Mouse (Mus musculus): ENCODE measurements around the gene Adgrb3. TPM values are rescaled to one million over a fixed set of nuclear protein-coding genes. Genes with fewer than 3 reads are reported as not detected.

Adgrb3 gene
- 100 to 1,000 TPM; 105 to 110 TPM for total RNA-seq (2021)

DNA sequence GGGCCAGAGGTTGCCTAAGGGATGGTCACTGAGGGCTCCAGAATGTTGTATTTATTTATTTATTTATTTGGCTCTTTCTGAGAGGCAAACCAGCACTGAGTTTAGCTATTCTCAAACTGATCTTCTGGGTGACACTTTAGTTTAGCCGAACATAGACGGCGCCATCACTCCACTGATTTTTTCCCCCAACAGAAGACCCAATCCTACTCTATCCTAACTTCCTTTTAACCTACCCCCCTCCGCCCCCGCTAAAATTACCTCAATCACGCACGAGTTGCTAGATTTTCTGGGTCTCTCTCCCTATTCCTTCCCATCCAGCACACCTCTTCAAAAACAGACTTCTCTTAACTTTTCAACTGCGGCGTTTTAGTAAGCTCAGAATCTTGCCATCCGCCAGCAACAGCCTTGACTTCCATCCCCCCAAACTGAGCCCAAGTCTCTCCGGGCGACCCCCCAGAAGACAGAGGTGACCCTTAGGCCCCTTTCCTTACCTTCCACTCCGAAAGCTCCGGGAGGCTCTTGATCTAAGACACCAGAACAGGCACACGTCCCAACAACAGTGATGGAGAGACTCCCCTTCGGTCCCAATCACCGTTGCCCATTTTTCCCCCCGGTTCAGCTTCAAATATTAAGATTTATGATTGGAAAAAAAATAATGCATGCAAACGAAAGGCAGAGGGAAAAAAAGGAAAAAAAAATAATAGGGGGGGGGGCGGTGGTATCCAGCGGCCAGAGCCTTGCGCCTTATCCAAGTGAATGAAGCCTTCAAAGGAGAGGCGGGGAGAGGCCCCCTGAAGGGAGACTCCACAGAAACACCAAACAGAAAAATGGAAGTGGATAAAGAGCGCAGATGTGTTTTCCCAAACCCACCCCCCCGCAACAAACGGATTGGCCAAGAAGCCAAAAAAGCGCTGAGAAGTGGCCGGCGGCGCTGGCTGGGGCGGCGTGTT, at the start of gene Adgrb3:
Gene Adgrb3, minus strand, starts transcription at position 737 of the 950 bp plus-strand sequence.
- DNase-seq (ENCODE audit: low spot score in 2 of 2) = peak; percentile 50 to 74
- intact Hi-C loops (cut with DNase I) = loop anchor here (2.0 to 10.0 kb wide), 3 partner anchors 132 to 724 kb away; no protein-coding TSS in a partner anchor

DNA sequence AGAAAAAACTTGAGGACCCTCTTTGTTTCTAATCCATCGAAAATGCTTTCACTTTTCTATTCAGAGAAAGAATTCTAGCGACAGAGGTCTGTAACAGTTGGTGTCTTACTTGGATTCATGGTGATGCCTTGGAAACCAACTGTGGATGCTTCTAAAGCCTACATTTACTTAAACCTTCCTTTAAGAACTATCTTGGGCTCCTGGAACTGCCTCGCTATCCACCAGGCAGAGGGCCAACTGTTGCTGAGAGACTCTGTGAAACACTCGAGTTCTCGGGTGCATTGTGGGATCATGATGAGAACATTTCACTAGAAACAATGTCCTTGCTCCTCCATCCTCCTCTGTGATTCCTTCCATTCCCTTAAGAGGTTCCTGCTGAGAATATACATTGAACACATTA, 48.0 kb upstream of the Adgrb3 start:
- intact Hi-C loops (cut with DNase I) = no loop called here
- DNase-seq (ENCODE audit: low spot score in 2 of 2) = peak in 1 of 2 experiments; percentile 52

DNA sequence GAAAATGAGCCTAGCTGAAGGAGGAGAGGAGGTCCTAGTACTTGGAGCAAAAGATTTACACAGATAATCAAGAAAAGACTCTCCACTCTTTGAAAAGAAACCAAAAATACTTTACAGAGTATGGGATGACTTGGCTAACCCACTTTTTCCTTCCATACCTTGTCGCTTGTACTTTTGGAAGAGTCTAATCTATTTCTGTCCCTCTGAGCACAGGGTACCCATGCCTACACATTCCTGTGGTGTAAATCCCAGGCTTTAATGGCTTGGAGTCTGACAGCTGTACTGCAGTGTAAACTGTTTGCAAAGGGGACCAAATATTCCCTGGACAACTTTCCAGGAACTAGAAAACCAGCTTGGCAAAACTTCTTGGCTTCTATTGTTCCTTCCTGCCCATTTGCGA, 28.0 kb upstream of the Adgrb3 start:
- intact Hi-C loops (cut with DNase I) = no loop called here
- DNase-seq (ENCODE audit: low spot score in 2 of 2) = peak in 1 of 2 experiments; percentile 42

DNA sequence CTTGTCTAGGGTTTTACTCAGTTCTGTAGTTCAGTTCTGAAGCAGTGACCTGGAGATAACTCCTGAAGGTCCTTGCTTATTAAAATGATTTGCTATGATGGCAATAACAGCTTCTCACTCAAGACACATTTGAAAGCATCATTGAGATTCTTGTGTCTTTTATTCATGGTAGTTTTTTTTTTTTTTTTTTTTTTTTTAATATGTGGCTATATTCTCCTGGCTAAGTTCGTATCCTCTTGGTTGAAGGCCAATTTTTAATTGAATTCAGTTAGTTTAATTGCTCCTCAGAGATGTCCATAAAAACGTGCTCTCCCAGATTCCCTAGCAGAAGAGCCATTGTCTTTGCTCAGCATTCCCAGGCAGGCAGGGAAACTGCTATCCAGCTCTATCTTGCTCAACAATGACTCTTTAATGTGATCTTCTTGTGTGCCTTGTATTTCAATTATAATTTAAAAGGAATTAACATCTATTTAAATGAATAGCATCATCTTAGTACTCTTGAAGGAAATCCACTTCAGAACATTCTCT, 25.0 kb upstream of the Adgrb3 start:
- intact Hi-C loops (cut with DNase I) = no loop called here
- DNase-seq (ENCODE audit: low spot score in 2 of 2) = no peak

DNA sequence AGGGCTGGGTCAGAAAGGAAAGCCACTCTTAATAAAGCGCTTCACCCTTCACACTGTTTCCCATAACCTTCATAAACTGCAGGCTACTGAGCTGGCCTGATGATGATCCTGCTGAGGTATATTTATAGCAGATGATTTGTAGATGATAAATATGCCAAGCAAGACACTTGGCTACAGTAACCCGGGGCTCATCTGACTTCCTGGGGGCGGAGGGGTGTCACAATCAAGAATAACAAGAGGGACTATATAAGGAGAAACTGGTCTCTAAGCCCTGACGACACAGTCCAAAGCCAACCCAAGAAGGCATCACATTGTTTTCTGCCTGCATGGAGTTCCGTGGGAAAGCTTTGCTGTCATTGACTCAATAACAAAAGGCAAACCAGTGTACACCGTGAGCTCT, 2.8 kb upstream of the Adgrb3 start:
- DNase-seq (ENCODE audit: low spot score in 2 of 2) = no peak
- intact Hi-C loops (cut with DNase I) = no loop called here

DNA sequence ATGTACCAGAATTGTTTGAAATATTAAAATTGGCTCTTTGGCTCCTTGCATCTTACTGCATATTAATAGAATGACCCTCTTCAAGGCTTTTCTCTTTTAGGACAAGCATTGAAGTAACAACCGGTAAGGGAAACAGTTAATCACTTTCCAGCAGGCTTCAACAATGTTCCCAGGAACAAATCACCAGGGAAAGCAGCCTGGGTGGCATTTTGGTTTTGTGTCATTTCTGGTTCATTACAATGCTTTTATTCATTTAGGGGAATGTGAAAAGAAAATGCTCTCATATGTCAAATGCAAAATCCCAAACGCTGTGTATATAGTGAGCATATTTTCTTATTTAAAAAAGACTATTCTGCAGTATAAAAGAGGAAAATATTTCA, 2.0 kb upstream of the Adgrb3 start:
- DNase-seq (ENCODE audit: low spot score in 2 of 2) = no peak
- intact Hi-C loops (cut with DNase I) = loop anchor here (2.0 kb wide), 1 partner anchor 451 kb away; no protein-coding TSS in a partner anchor

DNA sequence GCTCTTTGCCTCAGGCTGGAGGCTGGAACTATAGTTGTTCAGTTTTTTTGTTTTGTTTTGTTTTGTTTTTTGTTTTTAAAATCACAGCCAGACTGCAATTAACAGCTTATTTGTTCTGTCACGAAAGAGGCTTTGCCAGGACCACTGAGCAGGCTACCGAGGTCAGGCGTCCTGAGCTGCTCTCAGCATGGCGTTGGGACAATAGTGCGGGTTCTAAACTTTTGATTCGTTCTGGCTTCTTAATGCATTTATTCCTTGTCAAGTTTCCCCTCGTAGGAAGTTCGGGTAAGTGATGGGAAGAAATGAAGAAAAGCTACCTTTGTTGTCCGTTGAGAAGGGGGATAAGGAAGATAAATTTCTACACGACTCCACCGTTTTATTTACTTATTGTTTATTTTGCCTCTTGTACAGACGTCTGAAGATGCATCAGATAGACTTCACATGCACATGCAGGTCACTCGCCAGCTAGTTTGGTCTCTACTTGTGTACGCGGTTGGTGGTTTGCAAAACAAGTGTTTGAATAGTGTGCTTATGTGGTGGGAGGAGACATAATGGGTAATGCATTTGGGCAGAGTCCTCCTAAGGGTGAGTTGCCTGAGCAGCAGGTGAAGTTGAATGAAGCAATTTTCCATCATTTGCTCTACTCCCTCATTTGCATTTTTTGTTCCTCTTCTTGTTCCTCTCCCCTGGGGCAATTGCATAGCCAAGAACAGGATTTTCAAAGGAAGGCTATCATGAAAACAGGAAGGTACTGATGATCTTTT, 1.4 kb upstream of the Adgrb3 start:
- intact Hi-C loops (cut with DNase I) = loop anchor here (2.0 kb wide), 1 partner anchor 452 kb away; no protein-coding TSS in a partner anchor
- DNase-seq (ENCODE audit: low spot score in 2 of 2) = peak; percentile 23 to 29

DNA sequence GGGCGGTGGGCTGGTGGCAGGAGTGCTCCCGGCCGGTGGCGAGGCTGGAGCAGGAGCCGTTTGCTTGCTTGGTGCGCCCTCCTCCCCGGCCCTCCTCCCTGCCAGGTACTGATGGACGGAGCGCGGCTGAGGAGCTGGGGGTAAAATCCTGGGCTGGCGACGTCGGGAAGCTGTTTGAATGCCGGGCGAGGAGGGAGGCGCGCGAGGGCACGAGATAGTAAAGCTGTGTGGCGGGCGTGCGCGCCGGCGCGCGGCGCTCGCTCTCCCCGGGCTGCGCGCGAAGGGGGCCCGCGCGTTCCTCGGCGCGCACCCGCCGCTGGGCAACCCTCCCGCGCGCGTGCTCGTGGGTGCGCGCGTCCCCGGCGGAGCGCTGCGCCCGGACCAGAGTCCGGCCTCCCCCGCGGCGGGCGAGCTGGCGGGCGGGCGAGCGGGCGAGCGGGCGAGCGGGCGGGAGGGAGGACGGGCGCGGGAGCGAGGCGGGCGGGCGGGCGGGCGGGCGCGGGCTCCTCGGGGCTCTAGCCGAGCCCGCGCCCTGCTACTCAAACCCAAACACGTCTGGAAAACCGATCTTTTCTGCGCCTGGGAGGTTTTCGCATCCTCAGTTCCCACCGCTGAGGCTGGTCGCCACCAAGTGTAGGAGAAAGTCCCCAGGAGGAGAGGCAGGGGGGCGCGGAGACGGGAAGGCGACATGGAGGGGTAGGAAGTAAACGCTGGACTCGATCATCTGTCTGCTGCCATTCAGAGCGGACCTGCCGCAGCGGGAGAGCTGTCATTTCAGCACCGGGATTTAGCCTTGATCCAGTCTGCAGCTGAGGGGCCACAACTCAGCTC, 629 bp upstream of the Adgrb3 start:
- intact Hi-C loops (cut with DNase I) = loop anchor here (2.0 to 10.0 kb wide), 4 partner anchors 133 to 725 kb away; no protein-coding TSS in a partner anchor
- peak; percentile 79 to 83 for DNase-seq (ENCODE audit: low spot score in 2 of 2)

DNA sequence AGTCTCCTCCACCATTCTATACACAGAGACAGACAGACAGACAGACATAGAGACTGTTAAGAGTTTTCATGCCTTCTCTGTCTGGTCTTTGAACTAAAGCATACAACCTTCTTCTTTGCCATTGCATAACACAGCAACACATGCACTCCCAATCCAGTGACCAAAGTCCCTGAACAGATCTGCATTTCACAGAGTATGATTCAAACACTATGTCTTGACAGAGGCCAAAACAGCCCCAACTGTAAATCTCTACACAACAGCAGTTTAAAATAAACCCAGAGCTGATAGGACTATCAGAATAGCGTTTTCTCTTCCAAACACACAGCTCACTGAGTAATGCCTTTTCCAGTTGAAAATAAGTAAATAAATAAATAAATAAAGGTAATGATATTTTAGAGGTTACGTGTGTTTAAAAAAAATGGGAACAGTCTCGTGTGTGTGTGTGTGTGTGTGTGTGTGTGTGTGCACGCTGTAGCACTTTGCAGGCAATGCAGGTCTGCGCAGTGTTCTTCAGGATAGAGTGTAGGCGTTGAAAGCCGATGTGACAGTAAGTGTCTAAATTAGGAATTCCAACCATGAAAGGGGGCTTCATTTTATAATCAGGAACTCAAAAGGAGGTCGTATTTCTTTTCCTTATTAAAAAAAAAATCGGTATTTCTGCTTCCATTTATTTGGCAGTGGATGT, 1.3 kb downstream of the Adgrb3 start:
- DNase-seq (ENCODE audit: low spot score in 2 of 2) = peak; percentile 60 to 66
- intact Hi-C loops (cut with DNase I) = loop anchor here (2.0 to 10.0 kb wide), 3 partner anchors 131 to 723 kb away; no protein-coding TSS in a partner anchor

DNA sequence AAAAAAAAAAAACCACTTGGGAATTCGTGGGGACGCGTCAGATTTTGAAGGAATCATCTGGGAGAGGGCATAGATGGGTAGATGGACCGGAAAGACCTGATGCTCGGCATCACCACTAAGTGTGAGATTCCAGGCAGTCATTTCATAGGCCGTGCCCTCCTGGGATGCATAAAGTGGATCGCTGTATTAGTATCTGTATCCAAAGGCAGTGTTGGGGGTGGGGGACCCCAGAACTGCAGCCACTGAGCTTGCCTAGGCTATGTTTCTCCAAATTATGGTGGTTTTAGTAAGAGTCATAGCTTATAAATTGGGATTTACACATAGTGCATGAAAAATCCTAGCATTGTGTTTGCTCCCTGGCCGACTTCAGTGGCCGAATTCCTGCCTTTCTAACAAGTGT, 2.1 kb downstream of the Adgrb3 start:
- peak; percentile 38 to 49 for DNase-seq (ENCODE audit: low spot score in 2 of 2)
- intact Hi-C loops (cut with DNase I) = loop anchor here (2.0 to 10.0 kb wide), 3 partner anchors 205 to 723 kb away; no protein-coding TSS in a partner anchor

DNA sequence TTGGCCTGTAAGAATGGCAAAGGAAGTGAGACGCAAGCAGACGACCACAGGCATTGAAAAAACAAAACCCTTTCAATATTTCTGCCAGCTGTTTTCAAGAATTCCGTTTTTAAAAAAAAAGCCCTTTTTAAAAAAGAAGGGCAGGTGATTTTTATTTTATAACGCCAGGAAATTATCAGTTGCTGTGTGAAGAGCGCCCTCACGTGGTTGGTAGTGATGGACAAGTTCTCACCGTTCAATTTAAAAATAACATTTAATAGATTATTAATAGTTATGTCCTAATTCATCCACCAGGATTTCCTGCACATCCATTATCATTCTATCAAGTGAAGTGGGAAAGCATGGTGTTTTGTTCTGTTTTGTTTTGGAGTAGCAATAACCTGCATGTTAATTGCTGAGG, 2.7 kb downstream of the Adgrb3 start:
- intact Hi-C loops (cut with DNase I) = loop anchor here (2.0 to 10.0 kb wide), 3 partner anchors 204 to 722 kb away; no protein-coding TSS in a partner anchor
- DNase-seq (ENCODE audit: low spot score in 2 of 2) = peak; percentile 62 to 74

DNA sequence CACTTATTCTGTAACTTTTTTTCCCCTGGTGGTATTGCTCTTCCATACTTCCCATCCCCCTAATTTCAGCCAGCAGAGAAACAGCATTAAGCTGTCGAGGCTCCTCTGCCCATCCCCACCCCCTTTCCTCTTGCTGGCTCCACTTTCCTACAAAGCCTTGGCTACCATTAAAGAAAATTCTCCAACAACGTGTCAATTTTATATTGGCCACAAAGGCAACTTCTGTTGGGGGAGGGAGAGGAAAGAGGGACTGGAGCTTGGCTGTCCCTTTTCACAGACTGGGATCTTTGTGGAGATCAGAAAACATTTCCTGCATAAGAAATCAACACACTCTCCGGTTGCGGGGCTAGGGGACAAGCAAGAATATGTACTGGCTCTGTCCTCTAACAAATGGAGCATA, 4.9 kb downstream of the Adgrb3 start:
- intact Hi-C loops (cut with DNase I) = loop anchor here (5.0 to 10.0 kb wide), 2 partner anchors 202 to 720 kb away; no protein-coding TSS in a partner anchor
- DNase-seq (ENCODE audit: low spot score in 2 of 2) = peak; percentile 35 to 60

DNA sequence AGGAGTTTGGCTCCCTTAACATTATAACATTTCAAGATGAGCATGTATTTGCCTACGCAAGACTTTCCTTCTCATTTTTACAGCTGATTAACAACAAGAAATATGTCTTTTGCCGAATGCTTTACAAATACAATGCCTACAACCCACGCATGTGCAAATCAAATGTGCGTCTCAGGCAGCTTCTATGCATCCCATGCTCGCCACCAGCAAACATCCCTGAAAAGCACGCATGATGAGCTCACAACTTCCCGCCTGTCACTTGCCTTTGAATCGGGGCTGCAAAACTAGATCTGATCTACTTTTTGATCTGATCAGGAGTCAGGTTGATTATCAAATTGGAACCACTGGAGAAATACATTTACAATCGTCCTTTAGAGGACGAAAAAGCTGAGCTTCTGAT, 5.5 kb downstream of the Adgrb3 start:
- intact Hi-C loops (cut with DNase I) = loop anchor here (10.0 kb wide), 1 partner anchor 719 kb away; no protein-coding TSS in a partner anchor
- peak; percentile 28 to 30 for DNase-seq (ENCODE audit: low spot score in 2 of 2)

DNA sequence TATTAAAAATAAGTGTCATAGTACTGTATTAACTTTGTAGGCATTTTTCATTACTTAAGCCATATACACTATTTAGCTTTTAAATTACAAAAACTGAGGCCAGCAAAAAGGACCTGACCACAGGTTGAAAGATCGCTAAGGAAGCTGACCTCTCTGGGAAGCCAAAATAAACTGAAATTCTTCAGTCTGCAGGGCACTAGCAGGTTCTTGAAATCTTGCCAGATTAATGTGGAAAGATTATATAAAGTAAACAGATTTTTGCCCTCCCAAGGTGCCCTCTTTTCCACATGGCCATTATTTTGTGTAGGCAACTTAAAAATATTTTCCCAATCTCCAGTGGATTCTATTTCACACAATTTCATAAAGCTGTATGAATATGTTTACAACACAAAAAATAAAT, 14.0 kb downstream of the Adgrb3 start:
- no peak for DNase-seq (ENCODE audit: low spot score in 2 of 2)
- intact Hi-C loops (cut with DNase I) = no loop called here

DNA sequence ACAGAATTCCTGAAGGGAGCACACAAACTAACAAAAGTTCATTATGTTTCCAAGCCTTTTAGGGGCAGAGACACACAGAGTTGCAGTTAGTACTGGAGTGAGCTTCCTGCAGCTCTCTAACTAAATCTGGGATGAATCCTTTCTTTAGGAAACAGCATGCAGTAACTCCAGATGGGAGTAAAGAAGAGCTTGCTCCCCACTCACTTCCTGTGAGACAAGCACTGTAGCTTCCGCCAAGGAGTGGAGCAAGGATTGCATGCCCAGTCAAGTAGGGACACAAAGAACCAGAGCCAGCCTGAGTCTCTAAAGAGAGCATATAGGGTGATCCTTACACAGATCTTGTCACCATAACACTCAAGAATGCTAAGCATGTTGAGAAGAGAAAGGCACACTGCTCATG, 50.7 kb downstream of the Adgrb3 start:
- intact Hi-C loops (cut with DNase I) = no loop called here
- peak in 1 of 2 experiments; percentile 42 for DNase-seq (ENCODE audit: low spot score in 2 of 2)

DNA sequence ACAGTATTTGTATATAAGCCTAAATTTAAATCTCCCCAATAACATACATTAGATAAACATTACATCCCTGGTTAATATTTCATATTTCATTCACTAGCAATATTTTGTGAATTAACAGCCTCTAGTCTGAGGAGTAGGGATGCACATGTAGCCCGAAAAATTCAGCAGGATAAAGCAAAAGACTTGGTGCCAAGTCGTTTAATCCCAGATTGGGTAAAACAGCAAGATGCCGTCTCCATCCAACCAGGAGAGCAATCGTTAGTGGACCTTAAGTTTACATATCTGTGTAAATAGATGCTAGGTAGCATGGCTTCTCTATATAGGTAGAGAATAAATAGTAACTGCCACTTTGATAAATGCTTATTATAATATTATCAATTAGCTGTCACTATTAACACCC, 52.0 kb downstream of the Adgrb3 start:
- no peak for DNase-seq (ENCODE audit: low spot score in 2 of 2)
- intact Hi-C loops (cut with DNase I) = no loop called here

DNA sequence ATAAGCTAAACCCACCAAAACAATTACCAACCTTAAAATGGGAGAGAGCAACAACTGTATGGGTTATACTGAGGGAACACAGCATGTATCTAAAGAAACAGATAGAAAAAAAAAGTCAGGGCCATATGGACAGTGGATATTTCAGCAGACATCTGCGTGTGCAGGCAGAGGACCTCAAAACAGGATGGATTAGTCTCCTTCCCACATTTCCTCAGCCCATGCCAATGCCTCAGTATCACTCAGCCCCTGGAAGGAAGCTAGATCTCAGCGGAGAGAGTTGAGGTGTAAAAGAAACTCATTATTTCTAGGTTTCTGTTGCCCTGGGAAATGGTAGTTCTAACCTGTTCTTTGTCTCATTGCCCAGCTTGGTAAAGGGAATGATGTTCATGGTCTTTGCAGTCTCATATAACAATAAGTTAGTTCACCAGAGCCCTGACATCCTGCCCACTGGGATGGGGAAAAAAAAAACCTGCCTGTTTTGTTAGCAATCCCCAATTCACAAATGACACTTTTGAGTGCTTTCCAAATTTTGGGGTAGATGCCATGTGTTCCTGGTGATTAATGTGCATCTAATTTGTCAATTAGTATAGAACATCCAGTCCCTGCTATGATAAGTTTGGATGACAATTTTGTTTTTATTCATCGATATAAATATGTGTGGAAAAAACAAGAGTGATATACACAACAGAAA, 53.9 kb downstream of the Adgrb3 start:
- intact Hi-C loops (cut with DNase I) = no loop called here
- DNase-seq (ENCODE audit: low spot score in 2 of 2) = peak in 1 of 2 experiments; percentile 25

DNA sequence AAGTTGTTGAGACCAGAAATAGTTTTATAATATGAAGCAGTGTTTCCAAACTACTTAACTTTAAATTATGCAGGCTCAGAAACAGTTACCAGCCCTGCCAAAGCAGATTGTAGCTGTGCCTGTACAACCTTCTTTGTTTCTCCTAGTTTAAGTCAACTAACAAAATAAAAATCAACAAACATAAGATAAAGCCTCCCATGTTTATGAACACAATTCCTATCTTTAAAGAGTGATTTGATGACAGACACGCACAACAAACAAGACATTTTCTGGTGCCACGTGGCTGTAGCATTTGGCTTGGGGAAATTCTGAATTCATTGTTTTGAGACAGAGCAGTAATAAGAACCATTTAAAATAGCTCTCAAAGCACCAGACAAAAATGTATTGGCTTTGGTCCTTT, 60.5 kb downstream of the Adgrb3 start:
- intact Hi-C loops (cut with DNase I) = no loop called here

More for the DNA sequence above, 60.5 kb downstream of the Adgrb3 start:
- no peak for DNase-seq (ENCODE audit: low spot score in 2 of 2)

Data from left cerebral cortex, postnatal 25 days (tissue).